Mouse (Mus musculus) G1E (cell line): ENCODE measurements around the gene Zfand6.

Experiments used
- CTCF ChIP-seq: IDR thresholded peaks from 2 replicates; pipeline ENCODE4 v1.5.1; 2012; ENCODE audit warnings: low read depth, low read length, inconsistent platforms, mixed read lengths
- GATA1 ChIP-seq: IDR thresholded peaks from 2 replicates; pipeline ENCODE4 v1.6.1; 2012; ENCODE audit warnings: borderline replicate concordance, low read length, inconsistent platforms, mixed read lengths
- GATA2 ChIP-seq: IDR thresholded peaks from 2 replicates; pipeline ENCODE4 v1.6.1; 2012; ENCODE audit warnings: low read depth, low read length, inconsistent platforms, borderline replicate concordance
- POLR2AphosphoS5 ChIP-seq: IDR thresholded peaks from 2 replicates; pipeline ENCODE4 v1.6.1; 2012; ENCODE audit warnings: low read depth, low read length, inconsistent platforms; ENCODE audit not compliant: insufficient replicate concordance
- TAL1 ChIP-seq: conservative IDR thresholded peaks from 2 replicates; pipeline ENCODE4 v1.6.1; 2012; ENCODE audit warnings: low read depth, low read length, inconsistent platforms, mixed read lengths

DNA sequence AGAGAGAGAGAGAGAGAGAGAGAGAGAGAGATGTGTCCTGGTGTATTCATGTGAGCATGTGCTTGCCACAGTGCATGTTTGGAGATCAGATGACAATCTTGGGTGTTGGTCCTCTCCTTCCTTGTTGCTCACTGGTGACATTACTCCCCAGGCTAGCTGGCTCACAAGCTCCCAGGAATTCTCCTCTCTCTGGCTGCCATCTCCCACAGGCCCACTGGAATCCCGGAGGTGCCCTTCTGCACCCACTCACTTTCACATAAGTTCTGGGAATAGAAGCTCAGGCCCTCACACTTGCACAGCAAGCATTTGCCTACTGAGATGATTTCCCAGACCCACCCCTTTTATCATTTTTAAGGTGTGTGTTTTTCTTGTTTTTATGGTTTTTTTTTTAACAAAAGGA lies 110.0 kb downstream of the Zfand6 start:
- TF ChIP-seq CTCF (no peak), GATA2 (no peak), GATA1 (no peak), TAL1 (no peak), POLR2AphosphoS5 (no peak)
